Mouse (Mus musculus) heart, adult 2 months (tissue): Measurements from ENCODE around the gene Apobr.

ENCODE experiments used
- CTCF ChIP-seq: fragments of 200-600 bp; IDR thresholded peaks from 2 replicates; pipeline ENCODE4 v1.8.1; 2022; ENCODE audit warnings: antibody characterized with exemption, mild to moderate bottlenecking, moderate library complexity
- EP300 ChIP-seq: fragments of 200-500 bp; IDR thresholded peaks from 2 replicates; pipeline ENCODE4 v1.6.1; 2011; ENCODE audit warnings: low read depth, low read length, control low read depth; ENCODE audit not compliant: insufficient read depth
- POLR2A ChIP-seq: fragments of 200-500 bp; IDR thresholded peaks from 2 replicates; pipeline ENCODE4 v1.6.1; 2011; ENCODE audit warnings: mild to moderate bottlenecking, low read depth, low read length, control low read depth; ENCODE audit not compliant: insufficient read depth

DNA sequence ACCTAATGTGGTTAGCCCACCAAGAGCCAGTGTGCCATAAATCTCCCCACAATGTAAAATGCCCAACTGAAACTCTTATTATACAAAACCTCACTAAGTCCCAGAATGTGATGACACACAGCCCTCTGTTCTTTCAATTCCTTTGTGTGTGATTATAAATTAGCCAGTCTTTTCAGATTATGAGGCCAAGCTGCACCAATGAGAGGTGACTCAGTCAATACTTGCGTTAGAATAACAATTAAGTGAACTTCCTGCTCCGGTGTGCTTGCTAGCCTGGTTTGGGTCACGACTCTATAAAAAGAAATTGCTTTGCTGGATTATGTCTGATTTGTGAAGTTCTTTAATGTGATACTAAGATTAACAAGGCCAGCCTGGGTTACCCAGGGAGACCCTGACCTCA is 45.2 kb downstream of the Apobr start:
- TF ChIP-seq POLR2A: no peak
- TF ChIP-seq CTCF: no peak
- TF ChIP-seq EP300: no peak
